Mouse (Mus musculus) left cerebral cortex, postnatal 14 days (tissue): Measurements from ENCODE around the gene Pcx. TPM values are rescaled to one million over a fixed set of nuclear protein-coding genes. Genes with fewer than 3 reads are reported as not detected.
A peak's percentile ranks its signal among the peaks of the same experiment; 100 is the strongest.

Experiments
- DNase-seq, 2 experiments: peaks; one replicate each; pipeline ENCODE4 v3.0.0; 2021 to 2022; ENCODE audit warnings: low spot score in 2 of 2, mixed read lengths in 1 of 2
- intact Hi-C: fragments of 180-260 bp; cut with DNase I; formaldehyde crosslinking; loops from one replicate; pipeline ENCODE4 v1.15.1; 2025
- total RNA-seq, 2 experiments: library from RNA; stranded (reverse); gene quantifications; 2 replicates each; pipeline ENCODE4 v1.2.3; 2021

Pcx gene
- total RNA-seq, 2 experiments from 2014 or later, result 57.2 to 59.2 TPM

- DNase-seq, result no peak
- intact Hi-C loops, result no loop called here
Observed at GRCm38 (mm10) chr19:4536606-4537005, 26.3 kb downstream of the Pcx start.

GRCm38 (mm10) chr19:4540263-4540662, 30.0 kb downstream of the Pcx start:
- DNase-seq, result no peak
- intact Hi-C loops, result no loop called here

GRCm38 (mm10) chr19:4540992-4541391, 30.7 kb downstream of the Pcx start:
- intact Hi-C loops, result no loop called here
- no peak for DNase-seq

- DNase-seq, result no peak
- intact Hi-C loops, result no loop called here
Observed at GRCm38 (mm10) chr19:4542081-4542480, 31.8 kb downstream of the Pcx start.

GRCm38 (mm10) chr19:4545091-4545490, 34.8 kb downstream of the Pcx start:
- no peak for DNase-seq
- intact Hi-C loops, result no loop called here

GRCm38 (mm10) chr19:4545841-4546240, 35.6 kb downstream of the Pcx start:
- intact Hi-C loops, result no loop called here
- DNase-seq, result no peak

- DNase-seq, result no peak
- intact Hi-C loops, result no loop called here
Observed at GRCm38 (mm10) chr19:4547801-4548200, 37.5 kb downstream of the Pcx start.

- intact Hi-C loops, result no loop called here
- no peak for DNase-seq
Observed at GRCm38 (mm10) chr19:4548305-4548883, 38.1 kb downstream of the Pcx start.

GRCm38 (mm10) chr19:4554248-4554647, 44.0 kb downstream of the Pcx start:
- DNase-seq, result no peak
- intact Hi-C loops, result no loop called here

- no peak for DNase-seq
- intact Hi-C loops, result no loop called here
Observed at GRCm38 (mm10) chr19:4555086-4555485, 44.8 kb downstream of the Pcx start.

- DNase-seq, result no peak
- intact Hi-C loops, result no loop called here
Observed at GRCm38 (mm10) chr19:4556787-4557186, 46.5 kb downstream of the Pcx start.

- DNase-seq, result peak; percentile 48 to 62
- intact Hi-C loops, result no loop called here
Observed at GRCm38 (mm10) chr19:4557796-4558569, 47.7 kb downstream of the Pcx start.

- intact Hi-C loops, result no loop called here
- no peak for DNase-seq
Observed at GRCm38 (mm10) chr19:4558570-4558955, 48.3 kb downstream of the Pcx start.

- no peak for DNase-seq
- intact Hi-C loops, result no loop called here
Observed at GRCm38 (mm10) chr19:4559011-4559410, 48.7 kb downstream of the Pcx start.

GRCm38 (mm10) chr19:4559588-4559987, 49.3 kb downstream of the Pcx start:
- intact Hi-C loops, result no loop called here
- DNase-seq, result peak in 1 of 2 experiments; percentile 23

- intact Hi-C loops, result loop anchor here (10.0 kb wide), 1 partner anchor 45 kb away; the partner anchor contains the start of gene Pcx
- DNase-seq, result no peak
Observed at GRCm38 (mm10) chr19:4560205-4560604, 49.9 kb downstream of the Pcx start.

- intact Hi-C loops, result loop anchor here (10.0 kb wide), 1 partner anchor 51 kb away; the partner anchor contains the start of gene Pcx
Observed at GRCm38 (mm10) chr19:4565678-4566077, 55.4 kb downstream of the Pcx start.

GRCm38 (mm10) chr19:4566880-4567279, 56.6 kb downstream of the Pcx start:
- intact Hi-C loops, result loop anchor here (10.0 kb wide), 1 partner anchor 52 kb away; the partner anchor contains the start of gene Pcx
- DNase-seq, result no peak

More at GRCm38 (mm10) chr19:4565678-4566077, 55.4 kb downstream of the Pcx start:
- DNase-seq, result no peak

- intact Hi-C loops, result loop anchor here (10.0 kb wide), 1 partner anchor 53 kb away; the partner anchor contains the start of gene Pcx
- DNase-seq, result no peak
Observed at GRCm38 (mm10) chr19:4567665-4568064, 57.4 kb downstream of the Pcx start.

GRCm38 (mm10) chr19:4568832-4569231, 58.6 kb downstream of the Pcx start:
- intact Hi-C loops, result loop anchor here (10.0 kb wide), 1 partner anchor 54 kb away; the partner anchor contains the start of gene Pcx
- no peak for DNase-seq
